10 mouse cellular contexts compared by ENCODE assay signal in genomic region chr11:76418423-76418822, GRCm38 (mm10). TPM values are rescaled to one million over a fixed set of nuclear protein-coding genes. Genes with fewer than 3 reads are reported as not detected.
A peak's percentile ranks its signal among the peaks of the same experiment; 100 is the strongest.
DNase-seq lines count a peak whose midpoint lies in the region; ATAC-seq lines count a peak whose summit lies in the region.
"Had no signal": no experiment of that assay in that cellular context is flagged by ENCODE, and none has a peak within 500 bp of the region (broad histone marks: within the 10 kb centered on the region; RNA-seq: fewer than 3 reads in every experiment).

No protein-coding gene starts in this region.

- intact Hi-C loops in heart, postnatal 14 days (cut with DNase I), result loop anchor here (2.0 to 5.0 kb wide), 2 partner anchors 36 to 79 kb away; no protein-coding TSS in a partner anchor
- intact Hi-C loops in gastrocnemius, postnatal 36 days (cut with DNase I), result loop anchor here (2.0 to 5.0 kb wide), 2 partner anchors 36 to 84 kb away; no protein-coding TSS in a partner anchor

- no peak overlapping the region for H3K9ac ChIP-seq in heart, embryonic 13.5 days
- no peak overlapping the region for H3K9ac ChIP-seq in midbrain, embryonic 15.5 days
- H3K9ac ChIP-seq in midbrain, embryonic 11.5 days (ENCODE audit: low read length), result no peak overlapping the region
- H3K9ac ChIP-seq: limb, embryonic 13.5 days had no signal

- H3K4me1 ChIP-seq in heart, embryonic 13.5 days, result peaks cover 33% of the 10 kb centered on the region
- H3K4me1 ChIP-seq in midbrain, embryonic 15.5 days, result no peaks in the 10 kb centered on the region
- no peaks in the 10 kb centered on the region for H3K4me1 ChIP-seq in midbrain, embryonic 11.5 days (ENCODE audit: control insufficient read depth, insufficient read depth, low read length)
- H3K4me1 ChIP-seq: midbrain, embryonic 10.5 days had no signal

- no peaks in the 10 kb centered on the region for H3K27me3 ChIP-seq in heart, embryonic 13.5 days (replicated peaks)
- no peaks in the 10 kb centered on the region for H3K27me3 ChIP-seq in midbrain, embryonic 15.5 days (replicated peaks)
- H3K27me3 ChIP-seq in midbrain, embryonic 11.5 days (ENCODE audit: control insufficient read depth, insufficient read depth, low read length), result no peaks in the 10 kb centered on the region
- H3K27me3 ChIP-seq: limb, embryonic 13.5 days had no signal

- no peak overlapping the region for H3K4me2 ChIP-seq in heart, embryonic 13.5 days
- H3K4me2 ChIP-seq in midbrain, embryonic 15.5 days, result no peak overlapping the region
- H3K4me2 ChIP-seq in midbrain, embryonic 11.5 days, result no peak overlapping the region
- H3K4me2 ChIP-seq: limb, embryonic 13.5 days had no signal

- no peak for ATAC-seq in heart, embryonic 13.5 days (ENCODE audit: extremely low read depth, insufficient number of reproducible peaks, low FRiP score, low TSS enrichment)
- ATAC-seq in midbrain, embryonic 15.5 days (replicated peaks), result no peak
- ATAC-seq in midbrain, embryonic 11.5 days (ENCODE audit: low FRiP score), result no peak
- ATAC-seq in erythroblast, adult 5-6 weeks (replicated peaks; ENCODE audit: low FRiP score, poor library complexity, severe bottlenecking), result no peak

- peaks cover 95% of the 10 kb centered on the region for H3K36me3 ChIP-seq in heart, embryonic 13.5 days
- H3K36me3 ChIP-seq in midbrain, embryonic 15.5 days (replicated peaks), result peaks cover 59% of the 10 kb centered on the region
- peaks cover 21% of the 10 kb centered on the region for H3K36me3 ChIP-seq in midbrain, embryonic 11.5 days (ENCODE audit: control insufficient read depth, insufficient read depth, low read length)

- no peak for DNase-seq in heart, postnatal 14 days
- no peak for DNase-seq in midbrain, embryonic 11.5 days (ENCODE audit: low spot score, missing footprints)
- peak; percentile 60 for DNase-seq in cerebellum, adult 8-10 months
- peak; percentile 81 to 84 for DNase-seq in right cerebral cortex, postnatal 10 days (ENCODE audit: low spot score in 2 of 2)
- DNase-seq in gastrocnemius, postnatal 36 days, result no peak

- WGBS in heart, embryonic 13.5 days, result 76% methylated on average over 8 of the region's 8 CpGs
- WGBS in midbrain, embryonic 15.5 days, result 78% methylated on average over 8 of the region's 8 CpGs
- 90% methylated on average over 8 of the region's 8 CpGs for WGBS in midbrain, embryonic 11.5 days

- H3K4me3 ChIP-seq in heart, embryonic 13.5 days, result no peak overlapping the region
- no peak overlapping the region for H3K4me3 ChIP-seq in midbrain, embryonic 15.5 days
- H3K4me3 ChIP-seq in midbrain, embryonic 11.5 days (ENCODE audit: low read depth, low read length), result no peak overlapping the region
- H3K4me3 ChIP-seq: limb, embryonic 13.5 days; midbrain, embryonic 10.5 days had no signal

- no peaks in the 10 kb centered on the region for H3K9me3 ChIP-seq in heart, embryonic 13.5 days
- no peaks in the 10 kb centered on the region for H3K9me3 ChIP-seq in midbrain, embryonic 15.5 days
- no peaks in the 10 kb centered on the region for H3K9me3 ChIP-seq in midbrain, embryonic 11.5 days (ENCODE audit: control insufficient read depth, low read length)
- H3K9me3 ChIP-seq: limb, embryonic 13.5 days; midbrain, embryonic 10.5 days had no signal

- 0 out of 2 replicates have a peak overlapping the region, but pooled peaks have one; percentile 39 for H3K27ac ChIP-seq in heart, embryonic 13.5 days (replicated peaks)
- peak overlapping the region; percentile 43; the same call in 1 of the 2 replicates for H3K27ac ChIP-seq in midbrain, embryonic 15.5 days
- H3K27ac ChIP-seq in midbrain, embryonic 11.5 days (ENCODE audit: low read depth, low read length), result no peak overlapping the region
- H3K27ac ChIP-seq: limb, embryonic 13.5 days; midbrain, embryonic 10.5 days had no signal

RNA-seq across cellular contexts. Expression of gene Timm22, which starts 11.7 kb away (rescaled TPM):
- polyA plus RNA-seq in heart, embryonic 13.5 days (2015; fragmentation: Nextera tagmentation; extraction: Ambion mirVana), result 78.6 and 92.4 TPM in 2 replicates
- total RNA-seq in heart, postnatal 14 days (2021), result 10 to 100 TPM; 41.3 to 46.9 TPM
- 103 and 109 TPM in 2 replicates for polyA plus RNA-seq in midbrain, embryonic 15.5 days (2015; fragmentation: Nextera tagmentation; extraction: Ambion mirVana)
- polyA plus RNA-seq in midbrain, embryonic 11.5 days (2014; fragmentation: Nextera tagmentation; extraction: Ambion mirVana), result 117 and 118 TPM in 2 replicates
- total RNA-seq in erythroblast, adult 5-6 weeks (2015; ENCODE audit: low replicate concordance), result 5.4 and 6.3 TPM in 2 replicates
- 1.6 and 1.7 TPM in 2 replicates for total RNA-seq in erythroblast, adult 5-6 weeks (2017; ENCODE audit: low replicate concordance)
- 10 to 100 TPM; 34.3 to 36.2 TPM for total RNA-seq in gastrocnemius, postnatal 36 days (2021)

RNA-seq across cellular contexts. Expression of gene Nxn, which starts 19.5 kb away (rescaled TPM):
- 23.2 and 23.6 TPM in 2 replicates for polyA plus RNA-seq in heart, embryonic 13.5 days (2015; fragmentation: Nextera tagmentation; extraction: Ambion mirVana)
- total RNA-seq in heart, postnatal 14 days (2021), result 10 to 100 TPM; 15.5 to 17.4 TPM
- polyA plus RNA-seq in midbrain, embryonic 15.5 days (2015; fragmentation: Nextera tagmentation; extraction: Ambion mirVana), result 22.3 and 23.1 TPM in 2 replicates
- polyA plus RNA-seq in midbrain, embryonic 11.5 days (2014; fragmentation: Nextera tagmentation; extraction: Ambion mirVana), result 43.8 and 51.3 TPM in 2 replicates
- total RNA-seq in erythroblast, adult 5-6 weeks (2015; ENCODE audit: low replicate concordance), result 5.0 and 9.0 TPM in 2 replicates
- total RNA-seq in erythroblast, adult 5-6 weeks (2017; ENCODE audit: low replicate concordance), result 3.2 and 3.7 TPM in 2 replicates
- 10 to 100 TPM; 26.3 to 37.3 TPM for total RNA-seq in gastrocnemius, postnatal 36 days (2021)

Comparison
In these comparisons a context has a peak if more than half of its experiments do, and no peak if none do; other contexts are left out.
1. DNase-seq: peak in cerebellum, adult 8-10 months (single experiment) and right cerebral cortex, postnatal 10 days (2 of 2); none in heart, postnatal 14 days (0 of 2), midbrain, embryonic 11.5 days (single experiment) and gastrocnemius, postnatal 36 days (0 of 2).
2. RNA of gene Timm22, which starts 11.7 kb away (total RNA-seq): 41.3 to 46.9 TPM in heart, postnatal 14 days and 34.3 to 36.2 TPM in gastrocnemius, postnatal 36 days; 1.6 to 6.3 TPM in erythroblast, adult 5-6 weeks; every median in the first group is over 4 times any median in the second.